In the genomic region with DNA sequence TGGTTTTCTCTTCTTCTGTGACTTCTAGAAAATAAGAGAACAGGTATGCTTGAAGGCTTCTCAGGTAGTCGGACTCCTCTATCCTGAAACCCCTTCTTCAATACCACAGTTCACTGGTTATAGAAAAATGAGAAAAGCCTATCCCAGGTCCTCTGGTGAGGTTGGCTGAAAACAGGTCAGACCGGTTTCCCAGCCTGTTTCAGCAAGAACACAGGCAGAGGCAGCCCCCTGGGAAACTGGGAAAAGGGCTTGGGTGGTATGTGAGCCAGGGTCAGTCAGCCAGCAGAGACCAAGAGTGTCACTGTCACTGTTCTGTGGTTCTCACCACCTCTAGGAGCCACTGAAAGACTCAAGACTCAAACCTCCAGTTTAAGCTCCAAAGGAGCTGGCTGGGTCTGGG, we compare ENCODE assay signal across 10 mouse cellular contexts. TPM values are rescaled to one million over a fixed set of nuclear protein-coding genes. Genes with fewer than 3 reads are reported as not detected.
DNase-seq lines count a peak whose midpoint lies in the region; ATAC-seq and TF ChIP-seq lines count a peak whose summit lies in the region.
"Had no signal": no experiment of that assay in that cellular context is flagged by ENCODE, and none has a peak within 500 bp of the region (broad histone marks: within the 10 kb centered on the region; RNA-seq: fewer than 3 reads in every experiment).

No protein-coding gene starts in this region.

- H3K9ac ChIP-seq in intestine, embryonic 14.5 days (ENCODE audit: low read length), result no peak overlapping the region
- no peak overlapping the region for H3K9ac ChIP-seq in intestine, postnatal 0 days (ENCODE audit: low read depth, low read length)
- 0 out of 2 replicates have a peak overlapping the region, but pooled peaks have one; percentile 27 for H3K9ac ChIP-seq in embryonic facial prominence, embryonic 12.5 days

- no peak overlapping the region for H3K4me2 ChIP-seq in intestine, embryonic 14.5 days (ENCODE audit: low read length)
- no peak overlapping the region for H3K4me2 ChIP-seq in intestine, postnatal 0 days (replicated peaks; ENCODE audit: low read depth)
- H3K4me2 ChIP-seq in embryonic facial prominence, embryonic 12.5 days (replicated peaks), result no peak overlapping the region

- 0 out of 2 replicates have a peak, but pooled peaks cover 12% of the 10 kb centered on the region for H3K4me1 ChIP-seq in intestine, embryonic 14.5 days (replicated peaks; ENCODE audit: control insufficient read depth, insufficient read depth, low read length)
- H3K4me1 ChIP-seq in intestine, postnatal 0 days (replicated peaks; ENCODE audit: control insufficient read depth, insufficient read depth, low read length), result no peaks in the 10 kb centered on the region
- H3K4me1 ChIP-seq in embryonic facial prominence, embryonic 12.5 days, result peaks cover 21% of the 10 kb centered on the region

- peak; percentile 72 for DNase-seq in intestine, embryonic 14.5 days (ENCODE audit: low spot score)
- peak; percentile 54 for DNase-seq in kidney, adult 9 months
- DNase-seq in lung, postnatal 14 days, result peak; percentile 53
- DNase-seq in thymus, postnatal 0 days (ENCODE audit: low spot score), result no peak
- no peak for DNase-seq in thymus, postnatal 14 days
- DNase-seq in right cerebral cortex, postnatal 36 days (ENCODE audit: low spot score in 2 of 2), result no peak
- DNase-seq: cerebellum, adult 2 months had no signal

- no peaks in the 10 kb centered on the region for H3K27me3 ChIP-seq in intestine, embryonic 14.5 days (replicated peaks; ENCODE audit: control insufficient read depth, insufficient read depth, low read length)
- no peaks in the 10 kb centered on the region for H3K27me3 ChIP-seq in intestine, postnatal 0 days (replicated peaks; ENCODE audit: control insufficient read depth, insufficient read depth, low read length)
- no peaks in the 10 kb centered on the region for H3K27me3 ChIP-seq in embryonic facial prominence, embryonic 12.5 days

- ATAC-seq in intestine, embryonic 14.5 days (replicated peaks; ENCODE audit: low FRiP score, low TSS enrichment, low read depth), result no peak; the same call in 1 of the 2 replicates
- ATAC-seq in intestine, postnatal 0 days, result no peak
- ATAC-seq in embryonic facial prominence, embryonic 12.5 days (ENCODE audit: insufficient number of reproducible peaks, insufficient read depth, low FRiP score, low TSS enrichment), result no peak

- H3K36me3 ChIP-seq in intestine, embryonic 14.5 days (ENCODE audit: control insufficient read depth, insufficient read depth, low read length), result peaks cover 59% of the 10 kb centered on the region
- H3K36me3 ChIP-seq in intestine, postnatal 0 days (ENCODE audit: control insufficient read depth, insufficient read depth), result peaks cover 50% of the 10 kb centered on the region
- peaks cover 59% of the 10 kb centered on the region for H3K36me3 ChIP-seq in embryonic facial prominence, embryonic 12.5 days

- no peak overlapping the region for H3K4me3 ChIP-seq in intestine, embryonic 14.5 days (ENCODE audit: low read depth, low read length)
- no peak overlapping the region for H3K4me3 ChIP-seq in intestine, postnatal 0 days (ENCODE audit: low read depth, low read length)
- H3K4me3 ChIP-seq in embryonic facial prominence, embryonic 12.5 days, result no peak overlapping the region

- H3K9me3 ChIP-seq in intestine, embryonic 14.5 days (ENCODE audit: control insufficient read depth, low read length), result no peaks in the 10 kb centered on the region
- H3K9me3 ChIP-seq in intestine, postnatal 0 days (ENCODE audit: control insufficient read depth), result no peaks in the 10 kb centered on the region
- no peaks in the 10 kb centered on the region for H3K9me3 ChIP-seq in embryonic facial prominence, embryonic 12.5 days

- H3K27ac ChIP-seq in intestine, embryonic 14.5 days (ENCODE audit: low read depth), result peak overlapping the region; percentile 38; the same call in 1 of the 2 replicates
- no peak overlapping the region for H3K27ac ChIP-seq in intestine, postnatal 0 days (ENCODE audit: low read depth, low read length)
- peak overlapping the region; percentile 79 for H3K27ac ChIP-seq in embryonic facial prominence, embryonic 12.5 days
- H3K27ac ChIP-seq: macrophage had no signal

- WGBS in intestine, embryonic 14.5 days, result 45% methylated on average over 2 of the region's 2 CpGs
- WGBS in intestine, postnatal 0 days, result 17% methylated on average over 2 of the region's 2 CpGs
- 48% methylated on average over 2 of the region's 2 CpGs for WGBS in embryonic facial prominence, embryonic 12.5 days

- TF ChIP-seq CTCF in intestine, postnatal 0 days (IDR thresholded peaks at IDR 0.05; ENCODE audit: low read depth), result no peak

RNA-seq across cellular contexts. Expression of gene Marcksl1, which starts 3.5 kb away (rescaled TPM):
- 595 and 619 TPM in 2 replicates for polyA plus RNA-seq in intestine, embryonic 14.5 days (2014; fragmentation: Nextera tagmentation; extraction: Ambion mirVana)
- 126 and 142 TPM in 2 replicates for polyA plus RNA-seq in intestine, postnatal 0 days (2015; fragmentation: Nextera tagmentation; extraction: Ambion mirVana)
- polyA plus RNA-seq in embryonic facial prominence, embryonic 12.5 days (2016; fragmentation: Nextera tagmentation; extraction: Ambion mirVana), result 1,543 and 1,552 TPM in 2 replicates
- 382 and 399 TPM in 2 replicates for polyA plus RNA-seq in thymus, postnatal 0 days (2015; fragmentation: Nextera tagmentation; extraction: Ambion mirVana)

RNA-seq across cellular contexts. Expression of gene Hdac1, which starts 25.6 kb away (rescaled TPM):
- polyA plus RNA-seq in intestine, embryonic 14.5 days (2014; fragmentation: Nextera tagmentation; extraction: Ambion mirVana), result 212 and 230 TPM in 2 replicates
- polyA plus RNA-seq in intestine, postnatal 0 days (2015; fragmentation: Nextera tagmentation; extraction: Ambion mirVana), result 89.9 and 91.7 TPM in 2 replicates
- 246 and 251 TPM in 2 replicates for polyA plus RNA-seq in embryonic facial prominence, embryonic 12.5 days (2016; fragmentation: Nextera tagmentation; extraction: Ambion mirVana)
- 310 and 317 TPM in 2 replicates for polyA plus RNA-seq in thymus, postnatal 0 days (2015; fragmentation: Nextera tagmentation; extraction: Ambion mirVana)

RNA-seq across cellular contexts. Expression of gene Fam229a, which starts 25.9 kb away (rescaled TPM):
- polyA plus RNA-seq in intestine, embryonic 14.5 days (2014; fragmentation: Nextera tagmentation; extraction: Ambion mirVana), result 0.47 TPM in 1 of 2 replicates, not detected in the other
- polyA plus RNA-seq in intestine, postnatal 0 days (2015; fragmentation: Nextera tagmentation; extraction: Ambion mirVana), result 0.22 TPM in 1 of 2 replicates, not detected in the other
- polyA plus RNA-seq in embryonic facial prominence, embryonic 12.5 days (2016; fragmentation: Nextera tagmentation; extraction: Ambion mirVana), result 0.32 TPM in 1 of 2 replicates, not detected in the other
- 0.62 TPM in 1 of 2 replicates, not detected in the other for polyA plus RNA-seq in thymus, postnatal 0 days (2015; fragmentation: Nextera tagmentation; extraction: Ambion mirVana)
- polyA plus RNA-seq: macrophage had no signal

RNA-seq across cellular contexts. Expression of gene Tssk3, which starts 26.1 kb away (rescaled TPM):
- not detected in 2 replicates for polyA plus RNA-seq in intestine, embryonic 14.5 days (2014; fragmentation: Nextera tagmentation; extraction: Ambion mirVana)
- polyA plus RNA-seq in intestine, postnatal 0 days (2015; fragmentation: Nextera tagmentation; extraction: Ambion mirVana), result not detected in 2 replicates
- not detected in 2 replicates for polyA plus RNA-seq in embryonic facial prominence, embryonic 12.5 days (2016; fragmentation: Nextera tagmentation; extraction: Ambion mirVana)
- polyA plus RNA-seq in thymus, postnatal 0 days (2015; fragmentation: Nextera tagmentation; extraction: Ambion mirVana), result 0.09 TPM in 1 of 2 replicates, not detected in the other
- polyA plus RNA-seq: macrophage had no signal

RNA-seq across cellular contexts. Expression of gene Bsdc1, which starts 55.5 kb away (rescaled TPM):
- polyA plus RNA-seq in intestine, embryonic 14.5 days (2014; fragmentation: Nextera tagmentation; extraction: Ambion mirVana), result 21.8 and 24.6 TPM in 2 replicates
- polyA plus RNA-seq in intestine, postnatal 0 days (2015; fragmentation: Nextera tagmentation; extraction: Ambion mirVana), result 23.6 and 24.8 TPM in 2 replicates
- polyA plus RNA-seq in embryonic facial prominence, embryonic 12.5 days (2016; fragmentation: Nextera tagmentation; extraction: Ambion mirVana), result 28.5 and 29.2 TPM in 2 replicates
- 18.4 and 19.1 TPM in 2 replicates for polyA plus RNA-seq in thymus, postnatal 0 days (2015; fragmentation: Nextera tagmentation; extraction: Ambion mirVana)

Comparison
In these comparisons a context has a peak if more than half of its experiments do, and no peak if none do; other contexts are left out.
1. DNase-seq: peak in intestine, embryonic 14.5 days (single experiment), kidney, adult 9 months (single experiment) and lung, postnatal 14 days (single experiment); none in thymus, postnatal 0 days (single experiment), thymus, postnatal 14 days (single experiment) and right cerebral cortex, postnatal 36 days (0 of 2).